ENCODE assay signal across 7 mouse cellular contexts in genomic region chr7:16263015-16263787, GRCm38 (mm10). TPM values are rescaled to one million over a fixed set of nuclear protein-coding genes. Genes with fewer than 3 reads are reported as not detected.
DNase-seq lines count a peak whose midpoint lies in the region; ATAC-seq and TF ChIP-seq lines count a peak whose summit lies in the region.

No protein-coding gene starts in this region.

- H3K4me3 ChIP-seq in bone marrow macrophage, adult 2 months (ENCODE audit: insufficient read depth, low read length): no peak overlapping the region
- no peak overlapping the region for H3K4me3 ChIP-seq in liver, embryonic 14.5 days (ENCODE audit: insufficient read depth in 1 of 2, low read depth in 2 of 2, low read length in 2 of 2)

- H3K4me2 ChIP-seq in liver, embryonic 14.5 days (ENCODE audit: low read depth): no peak overlapping the region

- H3K9ac ChIP-seq in liver, embryonic 14.5 days (replicated peaks): no peak overlapping the region

- peak; percentile 71 for ATAC-seq in erythroid progenitor cell, adult 5-6 weeks (replicated peaks; ENCODE audit: low FRiP score, poor library complexity, severe bottlenecking)
- no peak for ATAC-seq in liver, embryonic 14.5 days (ENCODE audit: insufficient read depth)

- WGBS in liver, embryonic 14.5 days (ENCODE audit: insufficient replicate concordance): 16% methylated on average over 8 of the region's 8 CpGs

- no peak for TF ChIP-seq EP300 in liver, embryonic 14.5 days (IDR thresholded peaks at IDR 0.05; ENCODE audit: low read depth)

- H3K4me1 ChIP-seq in bone marrow macrophage, adult 2 months (ENCODE audit: control insufficient read depth, insufficient read depth, low read length): peaks cover 43% of the 10 kb centered on the region
- no peaks in the 10 kb centered on the region for H3K4me1 ChIP-seq in liver, embryonic 14.5 days (replicated peaks; ENCODE audit: control insufficient read depth in 2 of 2, insufficient read depth in 2 of 2, low read length in 1 of 2)

- DNase-seq in A20 (ENCODE audit: low read depth, low spot score): peak; percentile 82
- peak; percentile 92 for DNase-seq in CD4-positive, CD25-positive, alpha-beta regulatory T cell, adult 2 months (ENCODE audit: low read depth, low spot score)
- peak; percentile 85 for DNase-seq in kidney, adult 9 months
- DNase-seq in liver, embryonic 14.5 days (ENCODE audit: low read depth in 3 of 3, low spot score in 3 of 3): peak; percentile 62 to 73 (median 64)
- peak; percentile 80 to 82 for DNase-seq in right cerebral cortex, postnatal 10 days (ENCODE audit: low spot score in 2 of 2)

- H3K27me3 ChIP-seq in liver, embryonic 14.5 days (ENCODE audit: control insufficient read depth, insufficient read depth, low read length): no peaks in the 10 kb centered on the region

- no peak overlapping the region for H3K27ac ChIP-seq in bone marrow macrophage, adult 2 months (ENCODE audit: insufficient read depth, low read depth, low read length)
- H3K27ac ChIP-seq in liver, embryonic 14.5 days: no peak overlapping the region

- no peaks in the 10 kb centered on the region for H3K9me3 ChIP-seq in liver, embryonic 14.5 days (ENCODE audit: control insufficient read depth, low read length)

- no peaks in the 10 kb centered on the region for H3K36me3 ChIP-seq in liver, embryonic 14.5 days (replicated peaks; ENCODE audit: control insufficient read depth, insufficient read depth, low read depth)

- peak; percentile 22; the same call in 1 of the 2 replicates for TF ChIP-seq CTCF in bone marrow macrophage, adult 2 months (IDR thresholded peaks at IDR 0.05; ENCODE audit: low read depth, low read length)
- TF ChIP-seq CTCF in liver, embryonic 14.5 days (IDR thresholded peaks at IDR 0.05; ENCODE audit: low read depth): peak; percentile 88

- TF ChIP-seq POLR2A in bone marrow macrophage, adult 2 months (IDR thresholded peaks at IDR 0.05; ENCODE audit: borderline replicate concordance, low read depth, low read length): no peak

RNA-seq across cellular contexts. Expression of gene C5ar1, which starts 3.9 kb away (rescaled TPM):
- 463 and 511 TPM in 2 replicates for polyA plus RNA-seq in bone marrow macrophage, adult 2 months (2012; ENCODE audit: insufficient read depth, insufficient read length, missing spikeins)
- total RNA-seq in erythroid progenitor cell, adult 5-6 weeks (2015; ENCODE audit: low replicate concordance): 5.4 and 8.0 TPM in 2 replicates
- total RNA-seq in erythroid progenitor cell, adult 5-6 weeks (2017; ENCODE audit: low replicate concordance): 2.3 and 5.0 TPM in 2 replicates
- 0.95 and 1.1 TPM in 2 replicates for polyA plus RNA-seq in liver, embryonic 14.5 days (2012; rRNA removed)
- 1.1 and 1.9 TPM in 2 replicates for polyA plus RNA-seq in liver, embryonic 14.5 days (2014; fragmentation: Nextera tagmentation; extraction: Ambion mirVana)

RNA-seq across cellular contexts. Expression of gene Inafm1, which starts 10.2 kb away (rescaled TPM):
- polyA plus RNA-seq in bone marrow macrophage, adult 2 months (2012; ENCODE audit: insufficient read depth, insufficient read length, missing spikeins): 11.7 and 14.0 TPM in 2 replicates
- total RNA-seq in erythroid progenitor cell, adult 5-6 weeks (2015; ENCODE audit: low replicate concordance): 6.8 and 9.6 TPM in 2 replicates
- total RNA-seq in erythroid progenitor cell, adult 5-6 weeks (2017; ENCODE audit: low replicate concordance): 16.3 and 19.3 TPM in 2 replicates
- polyA plus RNA-seq in liver, embryonic 14.5 days (2012; rRNA removed): 7.9 and 8.3 TPM in 2 replicates
- 3.5 and 4.0 TPM in 2 replicates for polyA plus RNA-seq in liver, embryonic 14.5 days (2014; fragmentation: Nextera tagmentation; extraction: Ambion mirVana)

RNA-seq across cellular contexts. Expression of gene C5ar2, which starts 19.2 kb away (rescaled TPM):
- 18.4 and 18.5 TPM in 2 replicates for polyA plus RNA-seq in bone marrow macrophage, adult 2 months (2012; ENCODE audit: insufficient read depth, insufficient read length, missing spikeins)
- 2.2 and 8.4 TPM in 2 replicates for total RNA-seq in erythroid progenitor cell, adult 5-6 weeks (2015; ENCODE audit: low replicate concordance)
- total RNA-seq in erythroid progenitor cell, adult 5-6 weeks (2017; ENCODE audit: low replicate concordance): 1.8 and 3.3 TPM in 2 replicates
- polyA plus RNA-seq in liver, embryonic 14.5 days (2012; rRNA removed): 0.47 and 0.56 TPM in 2 replicates
- 0.30 and 0.33 TPM in 2 replicates for polyA plus RNA-seq in liver, embryonic 14.5 days (2014; fragmentation: Nextera tagmentation; extraction: Ambion mirVana)

RNA-seq across cellular contexts. Expression of gene Ccdc9, which starts 23.4 kb away (rescaled TPM):
- polyA plus RNA-seq in bone marrow macrophage, adult 2 months (2012; ENCODE audit: insufficient read depth, insufficient read length, missing spikeins): 143 and 146 TPM in 2 replicates
- 15.1 and 25.6 TPM in 2 replicates for total RNA-seq in erythroid progenitor cell, adult 5-6 weeks (2015; ENCODE audit: low replicate concordance)
- 27.7 and 39.5 TPM in 2 replicates for total RNA-seq in erythroid progenitor cell, adult 5-6 weeks (2017; ENCODE audit: low replicate concordance)
- 15.9 and 24.7 TPM in 2 replicates for polyA plus RNA-seq in liver, embryonic 14.5 days (2012; rRNA removed)
- polyA plus RNA-seq in liver, embryonic 14.5 days (2014; fragmentation: Nextera tagmentation; extraction: Ambion mirVana): 4.2 and 7.6 TPM in 2 replicates

RNA-seq across cellular contexts. Expression of gene Dhx34, which starts 41.4 kb away (rescaled TPM):
- 21.3 and 23.1 TPM in 2 replicates for polyA plus RNA-seq in bone marrow macrophage, adult 2 months (2012; ENCODE audit: insufficient read depth, insufficient read length, missing spikeins)
- 2.5 and 2.9 TPM in 2 replicates for total RNA-seq in erythroid progenitor cell, adult 5-6 weeks (2015; ENCODE audit: low replicate concordance)
- total RNA-seq in erythroid progenitor cell, adult 5-6 weeks (2017; ENCODE audit: low replicate concordance): 0.76 and 4.6 TPM in 2 replicates
- polyA plus RNA-seq in liver, embryonic 14.5 days (2012; rRNA removed): 5.0 and 5.3 TPM in 2 replicates
- polyA plus RNA-seq in liver, embryonic 14.5 days (2014; fragmentation: Nextera tagmentation; extraction: Ambion mirVana): 3.6 and 3.7 TPM in 2 replicates

Comparison
In these comparisons a context has a peak if more than half of its experiments do, and no peak if none do; other contexts are left out.
1. RNA of gene C5ar1, which starts 3.9 kb away (polyA plus RNA-seq): 463 to 511 TPM in bone marrow macrophage, adult 2 months; 0.95 to 1.9 TPM in liver, embryonic 14.5 days; every median in the first group is over 100 times any median in the second.
2. RNA of gene C5ar2, which starts 19.2 kb away (polyA plus RNA-seq): 18.4 to 18.5 TPM in bone marrow macrophage, adult 2 months; 0.30 to 0.56 TPM in liver, embryonic 14.5 days; every median in the first group is over 10 times any median in the second.
3. Peak in every context shown above with its lines, with median percentiles within 50 percentile points of each other: DNase-seq.